Mouse (Mus musculus): ENCODE data around the gene Akap8.

GRCm38 (mm10) chr17:32257452-32257851 lies 63.6 kb downstream of the Akap8 start:
- TF ChIP-seq CTCF (IDR thresholded peaks at IDR 0.05; ENCODE audit: low read depth, low read length) (no peak), POLR2A (IDR thresholded peaks at IDR 0.05; ENCODE audit: borderline replicate concordance, low read depth, low read length) (no peak)
